Mouse (Mus musculus) lung, postnatal 0 days (tissue): Measurements from ENCODE around the gene Tnfrsf22. TPM values are rescaled to one million over a fixed set of nuclear protein-coding genes. Genes with fewer than 3 reads are reported as not detected.

Experiments
- ATAC-seq: fragments of 200-750 bp; cut with Nextera tagmentation; 2 replicates; pipeline ENCODE4 v1.8.0; 2017; ENCODE audit warnings: moderate library complexity
- DNase-seq: peaks from one replicate; pipeline ENCODE4 v3.0.0-alpha.2; 2016; ENCODE audit warnings: low spot score
- H3K27ac ChIP-seq: fragments of 300-500 bp; sonication (generic); 2 replicates; pipeline ENCODE4 v1.5.1; 2014; ENCODE audit warnings: antibody characterized with exemption, mild to moderate bottlenecking, low read length, mixed read lengths
- H3K27me3 ChIP-seq: fragments of 300-500 bp; sonication (generic); replicated peaks from 2 replicates; pipeline ENCODE4 v1.6.1; 2014; ENCODE audit warnings: low read length, mixed read lengths; ENCODE audit not compliant: insufficient read depth
- H3K36me3 ChIP-seq: fragments of 300-500 bp; sonication (generic); 2 replicates; pipeline ENCODE4 v1.6.1; 2014; ENCODE audit warnings: low read length, mixed read lengths; ENCODE audit not compliant: insufficient read depth
- H3K4me1 ChIP-seq: fragments of 300-500 bp; sonication (generic); 2 replicates; pipeline ENCODE4 v1.6.1; 2014; ENCODE audit warnings: antibody characterized with exemption, low read depth, low read length, mixed read lengths; ENCODE audit not compliant: insufficient read depth
- H3K4me2 ChIP-seq: fragments of 300-500 bp; sonication (generic); replicated peaks from 2 replicates; pipeline ENCODE4 v1.6.1; 2014; ENCODE audit warnings: low read depth, mild to moderate bottlenecking, low read length, moderate library complexity, mixed read lengths
- H3K4me3 ChIP-seq: fragments of 300-500 bp; sonication (generic); 2 replicates; pipeline ENCODE4 v1.5.1; 2014; ENCODE audit warnings: low read depth, low read length
- H3K9ac ChIP-seq: fragments of 300-500 bp; sonication (generic); replicated peaks from 2 replicates; pipeline ENCODE4 v1.6.1; 2014; ENCODE audit warnings: low read depth, mild to moderate bottlenecking
- H3K9me3 ChIP-seq: fragments of 300-500 bp; sonication (generic); 2 replicates; pipeline ENCODE4 v1.6.1; 2016; ENCODE audit warnings: low read length, mixed read lengths
- CTCF ChIP-seq: IDR thresholded peaks from 2 replicates; pipeline ENCODE4 v1.5.1; 2016; ENCODE audit warnings: antibody characterized with exemption, mild to moderate bottlenecking
- EP300 ChIP-seq: IDR thresholded peaks from 2 replicates; pipeline ENCODE4 v1.6.1; 2016; ENCODE audit warnings: antibody characterized with exemption, mild to moderate bottlenecking, control low read depth
- WGBS: fragments of 180-500 bp; shearing (Covaris S2); extraction: QIAGEN DNeasy Blood & Tissue Kit; methylation state at CpG from one replicate; pipeline ENCODE4 v1.1.7; 2014; 5-methylcytosine and 5-hydroxymethylcytosine counted together
- polyA plus RNA-seq: library from polyadenylated mRNA; unstranded; fragments of >200 nt; fragmentation: Nextera tagmentation; extraction: Ambion mirVana; gene quantifications from 2 replicates; pipeline ENCODE4 v1.2.1, GENCODE M21; 2015

Gene Tnfrsf22
- polyA plus RNA-seq, 1 experiment from 2014 or later: 4.6 TPM

GRCm38 (mm10) chr7:143587586-143587985 lies 61.9 kb downstream of the Tnfrsf22 start:
- ATAC-seq (no peak), DNase-seq (no peak)
- no peaks in the 10 kb centered on the region for H3K9me3 ChIP-seq
- H3K36me3 ChIP-seq: peaks cover 34% of the 10 kb centered on the region
- no peak overlapping the region for H3K27ac ChIP-seq
- 88% methylated on average over 5 of the region's 5 CpGs for WGBS
- H3K9ac ChIP-seq: no peak overlapping the region
- no peaks in the 10 kb centered on the region for H3K4me1 ChIP-seq
- no peak overlapping the region for H3K4me2 ChIP-seq
- no peak overlapping the region for H3K4me3 ChIP-seq
- H3K27me3 ChIP-seq: no peaks in the 10 kb centered on the region
- TF ChIP-seq CTCF (no peak), EP300 (no peak)

Other genes starting within 250 kb of the Tnfrsf22 start
- gene Cdkn1c, start 188.6 kb downstream of the Tnfrsf22 start, polyA plus RNA-seq: 207 and 220 TPM in 2 replicates
- gene Slc22a18, start 175.9 kb downstream of the Tnfrsf22 start, polyA plus RNA-seq: 4.4 and 5.2 TPM in 2 replicates
- gene Phlda2, start 146.5 kb downstream of the Tnfrsf22 start, polyA plus RNA-seq: 3.2 and 5.4 TPM in 2 replicates
- 107 and 109 TPM in 2 replicates for gene Nap1l4, start 100.6 kb downstream of the Tnfrsf22 start, polyA plus RNA-seq
- 24.4 and 26.4 TPM in 2 replicates for gene Cars, start 49.6 kb downstream of the Tnfrsf22 start, polyA plus RNA-seq
- gene Tnfrsf26, start 20.9 kb downstream of the Tnfrsf22 start, polyA plus RNA-seq: 1.0 and 1.2 TPM in 2 replicates
- gene Tnfrsf23, start 36.2 kb upstream of the Tnfrsf22 start, polyA plus RNA-seq: 2.2 and 3.0 TPM in 2 replicates
- gene Osbpl5, start 107.3 kb upstream of the Tnfrsf22 start, polyA plus RNA-seq: 47.6 and 56.8 TPM in 2 replicates
- not detected in 2 replicates for gene Mrgprg, start 117.3 kb upstream of the Tnfrsf22 start, polyA plus RNA-seq
- 0.67 and 0.72 TPM in 2 replicates for gene Mrgpre, start 134.8 kb upstream of the Tnfrsf22 start, polyA plus RNA-seq
- 5.0 and 5.2 TPM in 2 replicates for gene Nadsyn1, start 173.2 kb upstream of the Tnfrsf22 start, polyA plus RNA-seq
- gene Dhcr7, start 173.5 kb upstream of the Tnfrsf22 start, polyA plus RNA-seq: 9.7 and 10.8 TPM in 2 replicates
- not detected in 2 replicates for gene Gm498, start 217.2 kb upstream of the Tnfrsf22 start, polyA plus RNA-seq